Mouse (Mus musculus): Measurements from ENCODE around the gene Adpgk.

The Adpgk gene

GRCm38 (mm10) chr9:59290957-59291687 lies at the start of gene Adpgk:
Adpgk (plus strand) TSS chr9:59291558.
- DNase-seq (ENCODE audit: low read depth, low spot score), result peak; percentile 98

GRCm38 (mm10) chr9:59245181-59245580 lies 46.2 kb upstream of the Adpgk start:
- DNase-seq (ENCODE audit: low read depth, low spot score), result no peak

- no peak for DNase-seq (ENCODE audit: low read depth, low spot score)
These were observed 44.8 kb upstream of the Adpgk start for GRCm38 (mm10) chr9:59246456-59247029.

- no peak for DNase-seq (ENCODE audit: low read depth, low spot score)
These were observed 42.0 kb upstream of the Adpgk start for GRCm38 (mm10) chr9:59249359-59249758.

- no peak for DNase-seq (ENCODE audit: low read depth, low spot score)
These were observed 41.1 kb upstream of the Adpgk start for GRCm38 (mm10) chr9:59250272-59250671.

- DNase-seq (ENCODE audit: low read depth, low spot score), result no peak
These were observed 36.5 kb upstream of the Adpgk start for GRCm38 (mm10) chr9:59254716-59255421.

GRCm38 (mm10) chr9:59259806-59260454 lies 31.4 kb upstream of the Adpgk start:
- no peak for DNase-seq (ENCODE audit: low read depth, low spot score)

GRCm38 (mm10) chr9:59266332-59266731 lies 25.0 kb upstream of the Adpgk start:
- no peak for DNase-seq (ENCODE audit: low read depth, low spot score)

GRCm38 (mm10) chr9:59269728-59270127 lies 21.6 kb upstream of the Adpgk start:
- DNase-seq (ENCODE audit: low read depth, low spot score), result peak; percentile 44

GRCm38 (mm10) chr9:59271081-59271480 lies 20.3 kb upstream of the Adpgk start:
- no peak for DNase-seq (ENCODE audit: low read depth, low spot score)

GRCm38 (mm10) chr9:59271711-59272110 lies 19.6 kb upstream of the Adpgk start:
- DNase-seq (ENCODE audit: low read depth, low spot score), result no peak

- no peak for DNase-seq (ENCODE audit: low read depth, low spot score)
These were observed 18.2 kb upstream of the Adpgk start for GRCm38 (mm10) chr9:59273199-59273598.

- DNase-seq (ENCODE audit: low read depth, low spot score), result no peak
These were observed 16.4 kb upstream of the Adpgk start for GRCm38 (mm10) chr9:59274846-59275455.

- no peak for DNase-seq (ENCODE audit: low read depth, low spot score)
These were observed 13.2 kb upstream of the Adpgk start for GRCm38 (mm10) chr9:59278199-59278598.

- no peak for DNase-seq (ENCODE audit: low read depth, low spot score)
These were observed 12.7 kb upstream of the Adpgk start for GRCm38 (mm10) chr9:59278694-59279093.

- DNase-seq (ENCODE audit: low read depth, low spot score), result no peak
These were observed 10.5 kb upstream of the Adpgk start for GRCm38 (mm10) chr9:59280888-59281287.

- DNase-seq (ENCODE audit: low read depth, low spot score), result peak; percentile 56
These were observed 9.3 kb upstream of the Adpgk start for GRCm38 (mm10) chr9:59281871-59282682.

GRCm38 (mm10) chr9:59282683-59282986 lies 8.7 kb upstream of the Adpgk start:
- no peak for DNase-seq (ENCODE audit: low read depth, low spot score)

GRCm38 (mm10) chr9:59285614-59286013 lies 5.7 kb upstream of the Adpgk start:
- no peak for DNase-seq (ENCODE audit: low read depth, low spot score)

GRCm38 (mm10) chr9:59288058-59288457 lies 3.3 kb upstream of the Adpgk start:
- DNase-seq (ENCODE audit: low read depth, low spot score), result no peak
